Mouse (Mus musculus) neutrophil, adult 5-6 weeks (primary cell): Measurements from ENCODE around the gene Nfkbil1. TPM values are rescaled to one million over a fixed set of nuclear protein-coding genes. Genes with fewer than 3 reads are reported as not detected.

Source experiments
- ATAC-seq: fragments of 151-379, 151-347 bp; 2 replicates; pipeline ENCODE4 v1.8.0; 2017; ENCODE audit warnings: mild to moderate bottlenecking, moderate TSS enrichment; ENCODE audit not compliant: insufficient number of reproducible peaks, poor library complexity, low FRiP score, severe bottlenecking; ENCODE audit errors: extremely low read depth
- total RNA-seq: library from RNA; stranded (forward); fragments of 200-1000 nt; gene quantifications from 2 replicates; pipeline ENCODE4 v1.2.3, GENCODE M21; 2017

Gene Nfkbil1
- total RNA-seq, 1 experiment from 2014 or later: 10.8 TPM

DNA sequence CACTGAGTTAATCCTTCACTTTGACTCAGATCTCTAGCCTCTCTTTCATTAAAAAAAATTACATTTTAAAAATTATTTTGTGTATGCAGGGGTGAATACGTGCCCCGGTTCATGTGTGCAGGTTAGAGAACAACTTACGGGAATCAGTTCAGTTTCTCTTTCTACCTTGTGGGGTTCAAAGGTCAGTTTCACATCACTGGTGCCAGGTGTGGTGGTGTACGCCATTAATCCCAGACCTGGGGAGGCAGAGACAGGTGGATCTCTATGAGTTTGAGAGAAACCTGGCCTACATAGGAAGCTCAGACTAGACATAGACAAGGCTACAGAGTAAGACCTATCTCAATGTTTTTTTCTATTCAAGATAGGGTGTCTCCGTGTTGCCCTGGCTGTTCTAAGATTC lies 22.5 kb downstream of the Nfkbil1 start:
- ATAC-seq: no peak

DNA sequence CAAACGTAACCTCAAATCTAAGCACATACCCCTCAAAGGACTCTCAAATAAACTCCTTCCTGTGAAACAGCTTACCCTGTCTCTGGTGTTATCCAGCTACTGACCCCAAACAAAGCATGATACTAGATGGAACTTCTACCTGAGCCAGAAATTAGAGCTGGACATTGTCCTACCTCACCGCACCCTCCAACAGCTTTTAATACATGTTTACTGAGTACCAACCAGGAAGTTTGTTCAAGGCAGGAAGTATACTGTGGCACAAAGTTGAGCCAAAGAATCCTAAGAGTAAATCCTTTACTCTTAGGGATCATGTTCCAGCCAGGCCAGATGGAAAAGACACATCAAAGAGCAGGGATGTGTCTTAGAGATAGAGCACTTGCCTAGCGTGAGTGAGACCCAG lies 25.0 kb downstream of the Nfkbil1 start:
- ATAC-seq: no peak

DNA sequence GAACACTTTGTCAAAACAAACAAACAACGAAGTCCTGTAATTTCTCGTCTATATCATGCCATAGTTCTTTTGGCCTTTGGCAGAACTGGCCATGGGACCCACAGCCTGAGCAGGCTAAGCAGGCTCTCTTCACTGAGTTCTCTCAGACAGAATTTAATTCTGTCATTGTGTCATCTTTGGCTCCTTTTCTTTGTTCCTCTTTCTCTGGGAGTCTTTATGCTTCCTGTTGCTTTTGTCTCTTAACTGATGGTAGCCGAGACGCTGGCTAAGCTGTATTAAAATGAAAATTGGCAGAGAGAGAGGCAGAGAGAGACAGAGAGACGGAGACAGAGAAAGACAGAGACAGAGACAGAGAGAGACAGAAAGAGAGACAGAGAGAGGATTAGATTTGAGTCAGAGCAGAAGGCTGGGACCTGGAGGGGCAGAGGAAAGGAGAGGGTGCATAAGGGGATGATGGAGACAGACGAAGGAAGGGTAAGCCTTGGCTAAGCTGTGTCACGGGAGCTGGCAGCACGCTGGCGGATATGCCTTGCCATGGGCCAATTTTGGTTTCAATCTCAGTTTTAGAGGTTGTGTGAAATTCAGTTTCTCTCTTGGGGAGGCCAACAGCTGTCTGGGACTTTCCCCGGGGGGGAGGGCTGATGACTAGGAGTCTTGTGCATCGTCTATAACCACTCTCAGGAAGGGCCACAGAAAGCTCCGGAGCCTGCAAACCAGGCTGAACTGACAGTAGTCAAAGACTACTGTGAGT lies 25.6 kb downstream of the Nfkbil1 start:
- peak; percentile 81 for ATAC-seq

DNA sequence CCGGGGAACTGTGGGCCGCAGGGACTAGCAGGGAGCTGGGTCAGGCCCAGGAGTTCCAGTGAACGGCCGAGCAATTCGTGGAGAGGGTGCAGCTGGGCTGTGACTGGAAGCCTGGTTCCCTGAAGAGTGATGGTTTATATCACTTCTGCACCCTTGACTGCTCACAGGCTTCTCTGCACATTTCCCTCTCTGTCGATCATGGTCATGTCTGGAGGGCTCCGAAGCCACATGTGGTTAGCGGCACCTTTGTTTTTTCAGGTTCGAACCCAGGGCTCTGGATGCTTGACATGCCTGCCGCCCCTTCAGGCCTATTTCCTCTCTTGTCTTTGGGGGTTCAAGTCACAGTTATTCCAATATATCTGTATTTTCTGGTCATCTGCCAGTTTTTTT lies 30.2 kb downstream of the Nfkbil1 start:
- no peak for ATAC-seq

DNA sequence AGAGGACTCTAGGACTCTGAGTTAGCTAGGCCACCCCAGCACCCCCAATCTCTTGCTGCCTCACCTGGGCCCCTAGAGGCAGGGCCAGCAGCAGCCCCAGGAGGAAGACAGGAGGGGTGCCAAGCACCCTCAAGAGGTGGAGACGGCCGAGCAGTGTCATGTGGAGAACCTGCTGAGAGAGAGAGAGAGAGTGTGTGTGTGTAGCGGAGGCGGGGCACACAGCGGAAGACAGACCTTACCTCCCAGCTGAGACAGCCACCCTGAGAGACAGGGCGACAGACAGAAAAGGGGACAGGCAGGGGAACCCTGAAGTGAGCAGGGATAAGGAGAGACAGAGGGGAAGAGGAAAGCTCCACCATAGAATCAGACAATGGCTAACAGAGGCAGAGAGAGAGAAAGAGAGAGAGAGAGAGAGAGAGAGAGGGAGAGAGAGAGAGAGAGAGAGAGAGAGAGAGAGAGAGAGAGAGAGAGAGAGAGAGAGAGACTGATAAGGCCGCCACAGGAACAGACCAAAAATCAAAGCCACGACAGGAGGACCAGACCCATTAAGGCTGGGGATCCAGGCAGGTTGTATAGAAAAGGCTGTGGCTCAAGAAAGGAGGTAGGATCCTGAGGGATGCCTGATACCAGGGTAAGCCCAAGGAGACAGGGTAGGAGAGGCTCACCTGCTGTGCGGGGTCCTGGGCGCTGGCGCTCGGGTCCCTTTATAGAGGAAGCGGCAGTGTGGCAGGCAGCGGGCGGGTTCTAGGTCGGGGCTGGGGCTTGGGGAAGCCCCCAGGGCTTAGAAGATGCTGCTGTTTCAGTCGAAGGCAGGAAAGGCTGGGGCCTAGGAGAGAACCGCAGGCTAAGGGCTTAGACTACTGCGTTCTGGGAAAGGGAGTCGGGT lies 30.9 kb downstream of the Nfkbil1 start, which contains the start of gene Lta:
Lta (minus strand) TSS at position 858 of the 886 bp plus-strand sequence.
- ATAC-seq: peak; percentile 64

DNA sequence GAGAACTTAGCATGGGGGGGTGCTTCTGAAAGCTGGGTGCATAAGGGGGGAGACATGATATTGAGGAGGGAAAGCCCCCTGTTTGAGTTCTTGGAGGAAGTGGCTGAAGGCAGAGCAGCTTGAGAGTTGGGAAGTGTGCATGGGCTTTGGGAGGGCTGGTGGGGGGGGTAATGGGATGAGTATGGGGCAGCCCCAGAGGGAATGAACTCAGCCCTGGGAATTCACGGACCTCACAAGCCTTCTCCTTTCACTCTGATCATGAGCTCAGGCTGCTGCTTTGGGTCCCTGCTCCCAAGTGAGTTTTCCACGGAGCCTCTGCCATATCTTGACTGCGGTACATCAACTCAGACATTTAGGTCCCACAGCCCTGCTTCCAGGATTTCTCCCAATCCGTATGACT lies 33.1 kb downstream of the Nfkbil1 start:
- ATAC-seq: no peak

DNA sequence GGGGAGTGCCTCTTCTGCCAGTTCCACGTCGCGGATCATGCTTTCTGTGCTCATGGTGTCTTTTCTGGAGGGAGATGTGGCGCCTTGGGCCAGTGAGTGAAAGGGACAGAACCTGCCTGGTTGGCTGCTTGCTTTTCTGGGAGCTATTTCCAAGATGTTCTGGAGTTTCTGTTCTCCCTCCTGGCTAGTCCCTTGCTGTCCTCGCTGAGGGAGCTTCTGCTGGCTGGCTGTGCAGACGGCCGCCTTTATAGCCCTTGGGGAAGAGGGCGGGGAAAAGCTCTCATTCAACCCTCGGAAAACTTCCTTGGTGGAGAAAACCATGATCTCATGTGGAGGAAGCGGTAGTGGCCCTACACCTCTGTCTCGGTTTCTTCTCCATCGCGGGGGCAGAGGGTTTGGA lies 33.8 kb downstream of the Nfkbil1 start, which contains the start of gene Tnf:
Tnf (minus strand) TSS at position 221 of the 400 bp plus-strand sequence.
- peak; percentile 13; the same call in 1 of the 2 replicates for ATAC-seq

DNA sequence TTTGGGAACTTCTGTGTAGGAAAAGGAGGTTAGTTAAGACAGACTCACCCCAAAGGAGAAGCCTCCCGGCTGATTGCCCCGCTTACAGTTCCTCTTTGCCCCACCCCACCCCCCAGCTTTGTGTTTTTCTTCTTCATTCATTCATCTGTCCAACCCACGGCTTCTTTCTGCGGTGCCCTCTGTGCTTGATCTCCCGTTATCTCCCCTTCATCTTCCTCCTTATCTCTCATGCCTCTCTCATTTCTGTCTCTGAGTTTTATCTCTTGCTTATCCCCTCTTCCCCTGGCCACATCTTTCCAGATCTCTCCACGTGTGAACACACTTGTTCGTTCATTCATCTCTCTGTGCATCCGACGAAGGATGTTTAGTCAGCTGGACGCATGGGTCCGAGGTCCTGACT lies 34.5 kb downstream of the Nfkbil1 start:
- no peak for ATAC-seq

DNA sequence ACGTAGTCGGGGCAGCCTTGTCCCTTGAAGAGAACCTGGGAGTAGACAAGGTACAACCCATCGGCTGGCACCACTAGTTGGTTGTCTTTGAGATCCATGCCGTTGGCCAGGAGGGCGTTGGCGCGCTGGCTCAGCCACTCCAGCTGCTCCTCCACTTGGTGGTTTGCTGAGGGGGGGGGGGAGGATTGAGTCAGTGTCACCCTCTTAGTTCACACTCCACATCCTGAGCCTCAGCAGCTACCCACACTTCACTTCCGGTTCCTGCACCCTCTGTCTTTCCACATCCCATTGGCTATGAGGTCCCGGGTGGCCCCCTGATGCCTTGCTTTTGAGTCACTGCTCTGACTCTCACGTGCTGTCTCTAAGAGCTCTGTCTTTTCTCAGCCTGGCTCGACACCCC lies 35.2 kb downstream of the Nfkbil1 start:
- ATAC-seq: peak; percentile 67

DNA sequence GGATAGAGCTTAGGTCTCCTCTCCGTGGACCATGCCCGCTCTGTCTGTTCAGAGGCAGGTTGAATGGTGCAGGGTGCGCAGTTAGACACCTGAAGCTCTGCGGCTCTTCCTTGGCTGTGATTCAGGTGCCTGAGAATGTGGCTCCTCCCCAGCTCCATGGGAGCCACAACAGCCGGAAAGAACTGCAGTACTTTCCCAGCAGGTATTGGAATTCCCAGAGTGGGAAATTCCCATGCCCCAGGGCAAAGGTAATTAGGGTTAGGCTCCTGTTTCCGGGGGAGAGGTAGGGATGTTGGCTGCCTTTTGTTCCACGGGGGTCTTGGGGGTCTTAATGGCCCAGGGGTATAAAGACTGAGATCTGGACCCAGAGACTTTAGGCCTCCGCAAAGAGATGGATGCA lies 36.6 kb downstream of the Nfkbil1 start:
- no peak for ATAC-seq

DNA sequence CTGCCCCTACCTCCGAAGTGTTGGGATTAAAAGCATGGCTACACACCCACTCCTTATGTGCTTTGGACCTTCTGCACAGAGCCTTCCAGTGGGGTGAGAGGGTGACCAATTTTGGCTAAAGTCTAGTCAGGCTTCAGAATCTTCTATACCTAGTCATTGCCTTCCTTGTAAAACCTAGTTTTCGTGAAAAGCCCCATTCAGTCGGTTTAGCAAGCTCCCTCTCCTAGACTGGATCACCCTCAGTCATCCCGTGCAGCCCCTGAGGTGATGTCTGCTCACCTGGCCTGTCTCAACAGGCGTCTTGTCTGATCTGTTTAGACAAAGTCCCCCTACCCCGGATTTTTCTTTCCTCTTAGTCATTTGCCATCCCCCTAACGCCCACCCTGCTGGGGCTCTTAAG lies 37.6 kb downstream of the Nfkbil1 start:
- ATAC-seq: no peak

DNA sequence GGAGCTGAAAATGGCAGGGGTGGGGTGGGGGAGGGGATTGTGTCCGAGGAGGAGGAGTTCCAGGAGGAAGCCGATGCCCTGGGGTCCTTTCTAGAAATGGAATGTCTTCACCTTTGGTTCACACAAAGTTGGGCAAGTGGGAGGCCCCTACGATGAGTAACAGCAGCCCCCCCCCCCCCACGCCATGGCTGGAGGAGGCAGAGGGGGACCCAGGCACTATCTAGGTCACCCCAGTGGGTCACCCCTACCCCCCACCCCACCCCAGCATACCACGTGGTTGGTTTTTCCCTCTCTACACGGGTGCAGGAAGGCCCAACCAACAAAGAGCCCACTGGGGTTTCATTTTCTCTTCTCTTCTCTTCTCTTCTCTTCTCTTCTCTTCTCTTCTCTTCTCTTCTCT lies 38.5 kb downstream of the Nfkbil1 start:
- ATAC-seq: no peak

DNA sequence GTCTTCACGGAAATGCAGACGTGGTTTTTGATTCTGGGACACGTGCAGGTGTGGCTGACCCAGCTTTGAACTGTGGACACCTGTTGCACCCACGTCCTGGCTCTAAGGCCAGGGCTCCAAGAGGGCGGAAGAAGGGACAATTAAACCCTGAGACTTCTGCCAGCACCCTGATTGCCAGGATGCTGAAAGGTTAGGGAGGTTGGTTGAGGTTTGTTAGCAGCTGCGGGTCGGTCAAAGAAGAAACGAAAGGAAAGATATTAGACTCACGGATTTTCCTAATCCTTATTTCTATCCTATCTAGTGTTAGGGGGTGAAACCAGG lies 39.3 kb downstream of the Nfkbil1 start:
- ATAC-seq: no peak

DNA sequence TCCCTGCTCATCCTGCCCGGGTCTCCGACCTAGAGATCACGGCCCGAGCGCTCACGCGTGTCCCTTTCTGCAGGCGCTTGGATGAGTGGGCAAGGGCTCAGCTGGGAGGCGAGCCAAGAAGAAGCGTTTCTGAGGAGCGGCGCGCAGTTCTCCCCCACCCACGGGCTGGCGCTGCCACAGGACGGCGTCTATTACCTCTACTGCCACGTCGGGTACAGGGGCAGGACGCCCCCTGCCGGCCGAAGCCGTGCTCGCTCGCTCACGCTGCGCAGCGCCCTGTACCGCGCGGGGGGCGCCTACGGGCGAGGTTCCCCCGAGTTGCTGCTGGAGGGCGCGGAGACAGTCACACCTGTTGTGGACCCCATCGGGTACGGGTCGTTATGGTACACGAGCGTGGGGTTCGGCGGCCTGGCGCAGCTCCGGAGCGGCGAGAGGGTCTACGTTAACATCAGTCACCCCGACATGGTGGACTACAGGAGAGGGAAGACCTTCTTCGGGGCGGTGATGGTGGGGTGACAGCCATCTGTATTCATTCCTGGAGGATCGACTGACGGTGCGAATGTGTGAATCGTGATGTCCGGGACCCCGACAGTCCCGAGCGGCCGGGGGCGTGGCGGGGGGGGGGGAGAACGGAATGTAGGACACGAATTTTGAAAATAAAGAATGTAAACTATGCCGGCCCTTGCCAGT lies 39.8 kb downstream of the Nfkbil1 start:
- ATAC-seq: peak; percentile 63

DNA sequence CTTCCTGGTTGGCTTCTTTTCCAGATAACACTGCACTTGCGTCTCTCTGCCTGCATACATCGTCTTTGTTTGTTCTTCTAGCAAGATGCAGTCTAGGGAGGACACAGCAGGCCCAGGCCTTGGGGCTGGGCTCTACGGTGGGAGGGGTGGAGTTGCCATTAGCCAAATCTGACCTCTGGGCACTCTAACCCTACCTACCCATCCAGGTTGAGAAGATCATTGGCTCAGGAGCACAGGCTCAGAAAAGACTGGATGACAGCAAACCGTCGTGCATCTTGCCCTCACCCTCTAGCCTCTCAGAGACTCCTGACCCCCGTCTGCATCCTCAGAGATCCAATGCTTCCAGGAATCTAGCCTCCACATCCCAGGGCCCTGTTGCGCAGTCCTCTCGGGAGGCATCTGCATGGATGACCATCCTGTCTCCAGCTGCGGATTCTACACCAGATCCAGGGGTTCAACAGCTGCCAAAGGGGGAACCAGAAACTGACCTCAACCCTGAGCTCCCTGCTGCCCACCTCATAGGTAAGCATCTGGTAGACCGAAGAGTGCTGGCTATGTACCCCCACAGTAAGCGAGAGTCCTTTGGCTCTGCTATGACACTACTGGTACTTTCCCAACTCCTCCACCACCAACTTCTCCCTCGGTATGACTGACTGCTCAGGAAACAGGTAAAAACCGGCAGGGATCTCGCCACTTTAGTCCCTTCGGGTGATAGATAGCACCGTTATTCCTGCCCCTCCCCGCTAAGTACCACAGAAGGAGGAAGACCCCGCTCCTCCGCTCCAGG lies 40.6 kb downstream of the Nfkbil1 start:
- no peak for ATAC-seq

DNA sequence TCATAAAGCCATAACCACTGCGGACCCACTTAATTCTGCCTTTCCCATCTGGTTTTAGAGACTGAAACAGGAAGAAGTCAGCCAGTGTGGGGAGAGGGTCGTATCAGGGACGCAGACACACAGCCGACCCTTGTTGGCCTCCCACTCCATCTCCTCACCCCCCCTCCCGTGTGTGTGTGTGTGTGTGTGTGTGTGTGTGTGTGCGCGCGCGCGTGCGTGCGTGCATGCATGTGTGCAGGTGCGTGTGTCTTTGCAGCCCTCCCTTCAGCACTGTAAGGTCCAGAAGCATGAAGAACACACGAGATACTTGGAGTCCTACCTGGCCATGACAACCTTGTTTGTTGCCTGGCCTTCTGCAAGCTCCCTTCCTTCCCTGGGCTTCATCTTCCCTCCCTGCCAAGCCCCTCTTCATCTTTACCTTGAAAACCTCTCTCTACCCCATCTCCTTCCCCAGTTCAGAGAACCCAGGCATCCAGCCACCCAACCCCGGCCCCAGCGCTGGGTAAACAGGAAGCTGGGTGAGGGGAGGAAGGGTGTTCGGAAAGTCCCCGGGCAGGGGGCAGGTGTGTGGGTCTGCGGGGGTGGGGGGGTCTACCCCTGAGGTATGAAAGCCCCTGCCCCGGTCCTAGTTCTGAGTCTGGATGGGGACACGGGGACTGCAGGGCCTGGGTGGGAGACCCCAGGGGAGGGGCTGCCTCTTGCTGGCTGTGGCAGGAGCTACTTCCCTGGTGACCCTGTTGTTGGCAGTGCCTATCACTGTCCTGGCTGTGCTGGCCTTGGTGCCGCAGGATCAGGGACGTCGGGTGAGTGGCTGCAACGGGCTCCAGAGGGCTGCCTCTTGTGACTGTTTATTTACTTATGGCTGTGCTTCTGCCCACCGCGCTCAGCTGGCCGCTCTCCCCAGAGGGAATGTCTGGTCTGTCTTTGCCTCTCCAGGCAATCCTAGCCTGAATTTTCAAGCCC lies 41.4 kb downstream of the Nfkbil1 start, which contains the start of gene Ltb:
Ltb (plus strand) TSS at position 559 of the 963 bp plus-strand sequence.
- peak; percentile 40 for ATAC-seq

DNA sequence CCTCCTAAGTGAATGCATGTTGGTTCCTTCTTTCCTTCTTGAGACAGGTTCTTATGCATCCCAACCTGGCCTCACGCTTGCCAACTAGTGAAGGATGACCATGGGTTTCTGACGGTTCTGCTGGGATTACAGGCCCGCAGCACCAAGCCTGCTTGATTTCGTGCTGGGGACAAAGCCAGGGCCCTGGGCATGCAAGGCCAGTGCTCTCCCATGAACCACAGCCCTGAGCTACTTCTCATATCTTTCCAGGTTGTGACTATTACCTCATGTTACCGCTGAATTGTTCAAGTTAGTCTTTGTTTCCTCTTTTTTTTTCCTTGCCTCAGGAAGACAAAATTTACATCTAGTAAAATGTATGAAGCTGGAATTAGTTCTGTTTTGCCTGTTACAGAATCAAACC lies 42.7 kb downstream of the Nfkbil1 start:
- no peak for ATAC-seq

DNA sequence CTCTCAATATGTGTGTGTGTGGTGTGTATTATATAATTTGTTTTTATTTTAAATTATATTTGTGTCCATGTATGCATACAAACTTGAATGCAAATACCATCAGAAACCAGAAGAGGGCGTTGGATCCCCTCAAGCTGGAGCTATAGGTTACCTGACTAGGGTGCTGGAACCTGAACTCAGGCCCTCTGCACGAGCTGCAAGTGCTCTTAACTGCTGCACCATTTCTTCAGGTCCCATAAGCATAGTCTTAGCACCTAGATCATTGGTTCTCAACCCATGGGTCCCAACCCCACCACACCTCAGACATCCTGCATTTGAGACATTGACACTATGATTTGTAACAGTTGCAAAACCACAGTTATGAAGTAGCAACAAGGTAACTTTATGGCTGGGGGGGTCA lies 43.9 kb downstream of the Nfkbil1 start:
- no peak for ATAC-seq
